Mouse (Mus musculus): ENCODE data around the gene Unc5b.

- no peak for TF ChIP-seq GATA1 (IDR thresholded peaks at IDR 0.05; ENCODE audit: low read length)
- no peak for TF ChIP-seq TAL1 (IDR thresholded peaks at IDR 0.05; ENCODE audit: low read length)
Measured at GRCm38 (mm10) chr10:60756992-60757391, 74.4 kb downstream of the Unc5b start.

Data from erythroblast, embryonic 14.5 days (primary cell).